Mouse (Mus musculus) liver, embryonic 11.5 days (tissue): ENCODE data around the gene Olfr220. TPM values are rescaled to one million over a fixed set of nuclear protein-coding genes. Genes with fewer than 3 reads are reported as not detected.

ENCODE experiments used
- ATAC-seq: fragments of 200-750 bp; cut with Nextera tagmentation; replicated peaks from 2 replicates; pipeline ENCODE4 v1.8.0; 2017; ENCODE audit warnings: moderate number of reproducible peaks, mild to moderate bottlenecking, moderate TSS enrichment, moderate library complexity; ENCODE audit not compliant: low FRiP score
- DNase-seq: peaks from one replicate; pipeline ENCODE4 v3.0.0-alpha.2; 2017; ENCODE audit warnings: low spot score
- H3K27ac ChIP-seq: fragments of 300-500 bp; sonication (generic); 2 replicates; pipeline ENCODE4 v1.5.1; 2014; ENCODE audit warnings: mild to moderate bottlenecking, low read depth, low read length, control low read depth
- H3K27me3 ChIP-seq: fragments of 300-500 bp; sonication (generic); replicated peaks from 2 replicates; pipeline ENCODE4 v1.6.1; 2014; ENCODE audit warnings: low read length, mixed read lengths; ENCODE audit not compliant: control insufficient read depth, insufficient read depth
- H3K36me3 ChIP-seq: fragments of 300-500 bp; sonication (generic); 2 replicates; pipeline ENCODE4 v1.6.1; 2014; ENCODE audit warnings: mild to moderate bottlenecking, low read length, moderate library complexity, mixed read lengths; ENCODE audit not compliant: control insufficient read depth, insufficient read depth
- H3K4me1 ChIP-seq: fragments of 300-500 bp; sonication (generic); replicated peaks from 2 replicates; pipeline ENCODE4 v1.6.1; 2014; ENCODE audit warnings: low read length, mixed read lengths; ENCODE audit not compliant: control insufficient read depth, insufficient read depth
- H3K4me2 ChIP-seq: fragments of 300-500 bp; sonication (generic); 2 replicates; pipeline ENCODE4 v1.6.1; 2014; ENCODE audit warnings: mild to moderate bottlenecking, control low read depth, moderate library complexity
- H3K4me3 ChIP-seq: fragments of 300-500 bp; sonication (generic); 2 replicates; pipeline ENCODE4 v1.5.1; 2014; ENCODE audit warnings: low read depth, low read length, control low read depth
- H3K9ac ChIP-seq: fragments of 300-500 bp; sonication (generic); 2 replicates; pipeline ENCODE4 v1.6.1; 2014; ENCODE audit warnings: low read depth, low read length, control low read depth
- H3K9me3 ChIP-seq: fragments of 300-500 bp; sonication (generic); 2 replicates; pipeline ENCODE4 v1.6.1; 2016; ENCODE audit warnings: low read length, inconsistent platforms, mixed read lengths; ENCODE audit not compliant: control insufficient read depth
- WGBS: fragments of 180-500 bp; shearing (Covaris S2); extraction: QIAGEN DNeasy Blood & Tissue Kit; methylation state at CpG from one replicate; pipeline ENCODE4 v1.1.7; 2014; 5-methylcytosine and 5-hydroxymethylcytosine counted together
- polyA plus RNA-seq: library from polyadenylated mRNA; unstranded; fragments of >200 nt; fragmentation: Nextera tagmentation; extraction: Ambion mirVana; gene quantifications from 2 replicates; pipeline ENCODE4 v1.2.1, GENCODE M21; 2014

Olfr220 gene
- polyA plus RNA-seq, 1 experiment from 2014 or later: not detected

DNA sequence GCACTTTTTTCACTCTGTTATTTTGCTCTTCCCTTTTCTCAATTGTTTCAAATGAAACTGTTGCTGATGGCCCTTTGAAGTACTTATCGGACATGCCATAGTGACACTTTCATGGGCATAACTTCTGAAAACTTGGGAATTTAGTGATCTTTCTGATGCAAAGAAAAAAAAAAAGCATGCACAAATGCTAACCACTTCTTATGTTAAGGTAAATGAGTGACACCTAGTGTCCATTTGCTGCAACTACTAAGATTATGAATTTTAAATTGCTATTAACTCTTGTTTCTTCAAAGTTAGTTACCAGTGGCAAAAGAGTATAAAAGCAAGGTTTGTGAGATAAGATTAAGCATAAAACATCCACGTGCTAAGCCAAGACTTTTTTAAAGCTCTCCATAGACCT lies 24.4 kb downstream of the Olfr220 start:
- ATAC-seq: no peak
- H3K4me3 ChIP-seq: no peak overlapping the region

DNA sequence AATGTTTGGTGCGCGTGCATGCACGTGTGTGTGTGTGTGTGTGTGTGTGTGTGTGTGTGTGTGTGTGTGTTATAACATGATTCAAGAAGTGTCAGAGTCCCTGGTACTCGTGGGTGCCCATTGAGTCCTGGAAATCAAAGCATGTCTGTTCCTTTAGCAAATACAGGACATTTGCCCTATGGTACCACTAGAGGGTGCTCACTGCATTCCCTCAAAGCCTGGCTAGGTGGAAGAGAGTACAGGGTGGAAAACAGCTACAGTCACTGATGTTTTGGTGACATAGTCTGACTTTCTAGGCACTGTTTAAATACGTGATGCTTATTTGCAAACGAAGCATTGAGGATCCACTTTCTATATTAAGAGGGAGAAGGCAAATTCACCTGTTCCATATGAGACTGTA lies 27.9 kb downstream of the Olfr220 start:
- H3K4me3 ChIP-seq: no peak overlapping the region
- 7% methylated on average over 6 of the region's 6 CpGs for WGBS

More for the DNA sequence above, 24.4 kb downstream of the Olfr220 start:
- H3K27ac ChIP-seq: no peak overlapping the region
- H3K27me3 ChIP-seq: no peaks in the 10 kb centered on the region
- H3K36me3 ChIP-seq: no peaks in the 10 kb centered on the region
- no peak overlapping the region for H3K4me2 ChIP-seq
- H3K4me1 ChIP-seq: no peaks in the 10 kb centered on the region
- WGBS: 27% methylated on average over 2 of the region's 2 CpGs
- no peak overlapping the region for H3K9ac ChIP-seq
- DNase-seq: no peak
- H3K9me3 ChIP-seq: no peaks in the 10 kb centered on the region

DNA sequence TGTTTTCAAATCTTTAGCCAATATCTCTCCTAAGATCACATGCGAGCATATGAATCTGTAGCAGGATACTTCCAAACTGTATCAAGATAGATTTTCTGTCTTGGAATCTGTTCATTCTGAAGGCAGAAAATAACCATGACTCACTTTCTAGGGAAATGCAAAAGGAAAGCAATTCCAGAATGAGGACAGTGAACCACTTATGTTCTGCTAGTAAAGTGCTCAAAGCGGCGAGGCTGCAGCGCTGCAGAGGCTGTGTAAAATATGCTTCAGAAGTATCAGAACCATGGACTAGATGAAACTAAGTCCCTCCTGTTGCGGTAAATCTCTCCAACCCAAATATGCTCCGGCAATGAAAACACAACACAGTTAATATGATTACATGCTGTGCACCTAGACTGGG lies 40.7 kb downstream of the Olfr220 start:
- H3K4me1 ChIP-seq: no peaks in the 10 kb centered on the region
- H3K9ac ChIP-seq: no peak overlapping the region
- H3K27me3 ChIP-seq: no peaks in the 10 kb centered on the region
- ATAC-seq: no peak
- H3K9me3 ChIP-seq: no peaks in the 10 kb centered on the region
- no peak overlapping the region for H3K4me3 ChIP-seq
- no peak overlapping the region for H3K4me2 ChIP-seq
- H3K27ac ChIP-seq: no peak overlapping the region
- H3K36me3 ChIP-seq: no peaks in the 10 kb centered on the region
- WGBS: 93% methylated on average over 6 of the region's 6 CpGs
- no peak for DNase-seq

More for the DNA sequence above, 27.9 kb downstream of the Olfr220 start:
- Histone ChIP-seq H3K4me2 (no peak overlapping the region), H3K27me3 (no peaks in the 10 kb centered on the region), H3K9ac (no peak overlapping the region), H3K9me3 (no peaks in the 10 kb centered on the region), H3K4me1 (no peaks in the 10 kb centered on the region), H3K36me3 (no peaks in the 10 kb centered on the region), H3K27ac (no peak overlapping the region)
- no peak for DNase-seq
- ATAC-seq: peak; percentile 48; the same call in 1 of the 2 replicates

DNA sequence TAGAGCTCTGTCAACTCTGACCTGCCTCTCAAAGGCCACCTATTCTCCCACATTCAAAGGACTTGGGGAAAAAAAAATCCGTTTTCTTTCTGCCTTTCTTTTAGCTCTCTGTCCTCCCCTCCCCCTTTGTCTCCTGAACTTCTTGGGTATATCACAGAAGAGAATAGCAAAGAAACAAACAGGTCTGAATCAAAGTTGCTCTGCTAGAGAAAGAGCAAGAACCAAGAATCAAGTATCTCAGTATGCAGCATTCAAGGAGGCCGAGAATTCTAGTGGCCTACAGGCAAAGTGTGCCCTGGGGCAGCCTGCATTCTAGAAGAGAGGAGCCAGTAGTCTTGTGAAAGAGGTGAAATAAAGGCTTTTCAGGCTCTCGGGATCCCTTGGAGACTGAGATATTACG lies 58.2 kb downstream of the Olfr220 start:
- Histone ChIP-seq H3K9ac (no peak overlapping the region), H3K9me3 (no peaks in the 10 kb centered on the region), H3K4me3 (no peak overlapping the region), H3K4me1 (0 out of 2 replicates have a peak, but pooled peaks cover 9% of the 10 kb centered on the region), H3K36me3 (no peaks in the 10 kb centered on the region), H3K27me3 (peaks cover 30% of the 10 kb centered on the region), H3K27ac (no peak overlapping the region), H3K4me2 (no peak overlapping the region)
- WGBS: 69% methylated on average over 4 of the region's 4 CpGs
- DNase-seq: no peak
- no peak for ATAC-seq

Other genes with a start within 250 kb of the Olfr220 start
- 0.12 TPM in 1 of 2 replicates, not detected in the other for gene Olfr419, start 190.0 kb upstream of the Olfr220 start, polyA plus RNA-seq
- gene Mptx1, start 111.6 kb upstream of the Olfr220 start, polyA plus RNA-seq: not detected in 2 replicates
- gene Olfr417, start 77.0 kb upstream of the Olfr220 start, polyA plus RNA-seq: not detected in 2 replicates
- not detected in 2 replicates for gene Olfr248, start 51.0 kb upstream of the Olfr220 start, polyA plus RNA-seq
- gene Olfr414, start 18.0 kb upstream of the Olfr220 start, polyA plus RNA-seq: not detected in 2 replicates
- 0.41 and 0.55 TPM in 2 replicates for gene Fmn2, start 59.7 kb downstream of the Olfr220 start, polyA plus RNA-seq